Mouse (Mus musculus): ENCODE measurements around the gene Capn5.

Capn5 gene

GRCm38 (mm10) chr7:98146447-98146845 lies 31.6 kb downstream of the Capn5 start:
- no peak for DNase-seq

GRCm38 (mm10) chr7:98145842-98146446 lies 32.1 kb downstream of the Capn5 start:
- no peak for DNase-seq

DNA sequence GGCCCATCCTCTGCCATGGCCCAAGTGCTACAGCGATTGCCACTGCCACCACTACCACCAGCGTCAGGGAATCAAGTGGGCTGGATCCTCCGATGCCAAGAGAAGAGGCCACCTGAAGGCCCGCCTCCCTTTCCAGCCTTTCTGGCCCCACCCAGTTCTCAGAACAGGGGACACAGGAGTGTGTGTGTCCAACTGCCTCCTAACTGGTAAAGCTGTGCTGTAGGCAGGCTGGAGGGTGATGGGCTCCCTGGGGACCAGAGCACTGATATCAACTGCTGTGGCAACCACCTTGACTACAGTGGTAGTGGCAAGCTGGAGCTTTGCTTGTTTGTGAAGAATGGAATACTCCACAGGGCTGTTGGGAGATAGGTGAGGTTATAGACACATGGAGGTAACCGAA lies 32.7 kb downstream of the Capn5 start, which contains the start of gene Omp:
TSS of gene Omp (minus strand) at position 101 of the 400 bp plus-strand sequence.
- no peak for DNase-seq

DNA sequence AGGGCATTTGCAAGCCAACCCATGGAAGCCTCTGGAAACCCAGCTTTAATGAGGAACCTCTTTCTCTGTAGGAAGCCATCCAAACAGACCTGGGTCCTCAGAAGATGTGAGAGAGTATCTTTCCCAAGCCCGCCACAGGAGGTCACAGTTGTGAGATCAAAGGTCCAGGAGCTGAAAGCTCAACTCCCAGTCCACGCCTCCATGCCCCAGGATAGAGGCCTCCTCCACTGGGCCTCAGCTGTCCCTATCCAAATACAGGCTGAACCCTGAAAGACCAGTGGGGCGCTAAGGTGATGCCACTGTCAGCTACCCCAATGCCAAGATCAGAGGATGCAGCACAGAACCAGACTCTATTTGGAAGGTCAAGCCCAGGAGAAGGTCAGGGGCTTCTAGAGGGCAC lies 35.4 kb downstream of the Capn5 start:
- DNase-seq = no peak

- no peak for DNase-seq
Observed at GRCm38 (mm10) chr7:98142247-98142646, 35.8 kb downstream of the Capn5 start.

DNA sequence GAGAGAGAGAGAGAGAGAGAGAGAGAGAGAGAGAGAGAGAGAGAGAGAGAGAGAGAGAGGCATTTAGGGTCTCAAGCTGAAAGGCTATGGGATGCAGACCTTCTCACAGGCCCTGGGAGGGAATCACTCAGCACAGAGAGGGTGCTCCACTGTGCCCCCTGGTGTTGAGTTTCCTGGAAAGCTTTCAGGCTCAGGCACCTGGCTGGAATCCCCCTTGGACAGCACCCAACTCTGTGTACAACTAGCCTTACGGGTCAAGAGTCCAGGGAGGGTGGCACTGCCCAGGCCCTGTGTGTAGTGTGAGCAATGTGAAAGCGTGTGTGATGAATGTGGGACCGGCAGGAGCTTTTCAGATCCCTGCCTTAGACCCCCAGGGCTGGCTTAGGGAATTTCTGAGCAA lies 36.9 kb downstream of the Capn5 start:
- peak; percentile 45 for DNase-seq

DNA sequence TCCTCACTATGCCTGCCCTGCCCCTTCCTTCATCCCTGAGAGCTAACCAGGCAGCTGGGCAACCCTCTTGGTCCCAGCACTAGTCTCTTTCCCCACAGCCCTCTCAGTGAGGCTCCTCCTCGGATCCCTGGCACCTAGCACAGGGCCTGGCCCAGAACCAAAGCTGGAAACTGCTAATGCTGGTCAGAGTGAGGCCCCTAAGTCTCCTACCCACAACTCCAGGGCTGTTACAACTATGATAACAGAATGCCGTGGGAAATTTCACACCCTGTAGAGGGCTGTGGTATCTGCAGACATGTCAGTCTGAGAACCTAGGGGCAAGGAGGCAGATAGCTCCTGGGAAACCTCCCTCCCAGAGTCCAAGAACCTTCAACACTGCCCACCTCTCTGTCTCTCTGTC lies 37.5 kb downstream of the Capn5 start:
- peak; percentile 42 for DNase-seq

DNA sequence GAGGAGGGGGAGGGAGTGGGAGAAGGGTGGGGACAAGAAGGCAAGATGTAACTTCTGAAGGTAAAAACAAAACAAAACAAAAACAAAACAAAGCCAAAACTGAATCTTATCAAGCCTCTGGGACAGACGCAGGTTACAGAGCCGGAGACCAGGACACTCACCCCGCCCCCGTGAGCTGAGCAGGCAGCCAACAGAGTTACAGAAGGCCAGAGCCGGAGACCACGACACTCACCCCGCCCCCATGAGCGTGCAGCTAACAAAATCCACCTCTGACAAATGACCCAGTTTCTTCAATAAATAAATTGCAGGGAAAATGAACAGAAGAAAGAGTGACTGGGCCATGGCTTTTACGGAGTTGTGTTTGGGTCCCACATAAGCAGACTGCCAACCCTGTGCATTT lies 38.9 kb downstream of the Capn5 start:
- no peak for DNase-seq

DNA sequence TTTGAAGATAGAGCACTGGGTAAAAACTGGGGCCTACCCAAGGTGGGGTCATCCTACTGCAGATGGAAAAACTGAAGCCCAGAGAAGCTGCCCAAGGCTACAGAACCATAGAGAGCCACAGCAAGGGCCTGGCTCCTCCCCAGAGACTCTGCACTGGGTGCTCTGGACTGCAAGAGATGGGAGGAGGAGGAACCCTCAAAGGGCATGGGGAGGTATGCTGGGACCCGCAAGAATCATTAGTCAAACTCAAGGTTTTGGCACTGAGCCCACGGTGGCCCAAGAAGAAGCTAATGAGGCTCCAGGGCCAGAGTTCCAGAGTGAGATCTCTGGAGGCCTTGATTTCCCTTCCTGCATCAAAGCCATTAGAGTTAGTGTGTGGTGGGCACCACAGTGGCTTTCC lies 40.1 kb downstream of the Capn5 start:
- no peak for DNase-seq

DNA sequence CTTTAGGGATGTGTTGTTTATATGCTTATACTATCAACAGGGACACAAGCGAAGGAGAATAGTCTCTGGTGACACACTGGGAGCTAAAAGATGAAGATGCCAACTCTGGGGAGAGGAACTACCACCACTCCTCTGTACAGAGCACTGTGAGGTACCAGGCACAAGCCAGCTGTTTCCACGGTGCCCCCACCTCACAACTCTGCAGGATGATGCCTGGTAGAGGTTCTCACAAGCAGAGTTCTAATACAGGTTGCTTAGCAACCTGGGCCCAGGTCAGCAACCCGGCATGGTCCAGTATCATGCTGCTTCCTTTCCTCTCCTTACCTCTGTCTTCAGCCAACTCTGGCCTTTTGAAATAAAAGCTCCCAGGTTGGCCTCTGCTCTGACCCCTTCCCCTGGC lies 40.5 kb downstream of the Capn5 start:
- no peak for DNase-seq

- DNase-seq = no peak
Observed at GRCm38 (mm10) chr7:98131751-98132150, 46.3 kb downstream of the Capn5 start.

GRCm38 (mm10) chr7:98125473-98125872 lies 52.6 kb downstream of the Capn5 start:
- DNase-seq = peak; percentile 53

DNA sequence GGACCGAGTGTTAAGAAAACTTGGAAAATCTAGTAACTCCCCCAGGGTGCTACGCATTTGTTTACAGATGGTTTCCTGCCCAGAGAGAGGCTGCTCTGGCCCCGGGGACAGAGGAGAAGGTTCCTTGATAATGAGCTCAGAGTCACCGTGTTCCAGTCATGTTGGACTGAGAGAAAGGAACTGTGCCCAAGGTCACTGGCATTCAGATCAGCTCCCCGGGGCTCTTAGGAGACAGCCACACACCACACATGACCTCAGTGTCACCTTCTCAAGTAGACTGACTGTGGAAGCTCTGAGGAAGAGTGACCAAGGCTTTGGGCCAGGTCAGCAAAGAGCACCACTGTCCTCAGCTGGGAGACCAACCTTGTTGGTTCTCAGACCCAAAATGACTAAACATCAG lies 53.4 kb downstream of the Capn5 start:
- DNase-seq = no peak

DNA sequence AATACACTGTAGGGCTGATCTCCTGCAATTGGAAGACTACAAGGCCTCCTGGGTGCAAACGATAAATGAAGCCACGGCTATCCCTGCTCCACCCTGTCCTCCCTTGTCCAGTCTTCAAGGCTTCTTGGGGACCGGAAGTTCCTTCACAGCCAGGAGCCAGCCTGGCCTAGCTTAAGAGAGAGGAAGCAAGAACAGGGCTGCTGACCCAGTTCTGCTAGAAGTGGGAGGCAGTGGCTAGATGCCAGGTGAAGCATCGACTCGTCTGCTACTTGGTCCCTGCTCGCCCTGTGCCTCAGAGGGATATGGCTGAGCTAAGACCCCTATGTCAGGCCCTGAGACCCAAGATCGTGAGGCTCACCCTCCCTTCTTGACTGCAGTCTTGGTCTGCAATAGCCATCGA lies 56.4 kb downstream of the Capn5 start:
- DNase-seq = peak; percentile 39

- DNase-seq = no peak
Observed at GRCm38 (mm10) chr7:98121241-98121640, 56.8 kb downstream of the Capn5 start.

GRCm38 (mm10) chr7:98120325-98120724 lies 57.7 kb downstream of the Capn5 start:
- DNase-seq = peak; percentile 80

- DNase-seq = no peak
Observed at GRCm38 (mm10) chr7:98119961-98120232, 58.2 kb downstream of the Capn5 start.

- DNase-seq = peak; percentile 59
Observed at GRCm38 (mm10) chr7:98119179-98119960, 58.7 kb downstream of the Capn5 start, which contains the start of gene Myo7a. Myo7a (minus strand) TSS chr7:98119524.

- peak; percentile 92 for DNase-seq
Observed at GRCm38 (mm10) chr7:98117012-98117660, 60.9 kb downstream of the Capn5 start.

DNA sequence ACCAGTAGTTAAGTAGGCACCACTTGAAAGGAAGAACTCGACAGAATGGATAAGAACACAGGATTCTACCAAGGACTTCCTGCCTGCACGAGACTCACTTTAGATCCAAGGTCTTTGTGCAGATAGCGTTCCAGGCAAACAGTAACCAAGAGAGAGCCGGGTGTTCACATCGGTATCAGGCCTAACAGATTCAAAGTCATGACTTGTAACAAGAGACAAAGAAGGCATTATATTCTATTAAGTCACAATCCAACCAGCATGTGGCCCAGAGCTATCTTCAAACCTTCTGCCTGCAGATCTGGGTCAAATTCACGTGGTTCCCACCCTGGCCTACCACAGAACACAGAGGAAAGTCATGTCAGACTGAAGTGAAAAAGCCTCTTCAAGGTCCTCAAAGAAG lies 63.4 kb downstream of the Capn5 start:
- DNase-seq = no peak

- no peak for DNase-seq
Observed at GRCm38 (mm10) chr7:98111233-98111632, 66.8 kb downstream of the Capn5 start.

- no peak for DNase-seq
Observed at GRCm38 (mm10) chr7:98109771-98110170, 68.3 kb downstream of the Capn5 start.

- DNase-seq = no peak
Observed at GRCm38 (mm10) chr7:98108636-98109430, 69.2 kb downstream of the Capn5 start.
